Mouse (Mus musculus): Measurements from ENCODE around the gene Efna2.

- TF ChIP-seq CTCF (IDR thresholded peaks at IDR 0.05; ENCODE audit: low read depth, low read length), result no peak
- no peak for TF ChIP-seq POLR2A (IDR thresholded peaks at IDR 0.05; ENCODE audit: borderline replicate concordance, low read depth, low read length)
These were observed 46.8 kb downstream of the Efna2 start for GRCm38 (mm10) chr10:80226071-80226415.
